Mouse (Mus musculus) CD4-positive, CD25-positive, alpha-beta regulatory T cell, adult 2 months (primary cell): ENCODE data around the gene Slc6a1.
A peak's percentile ranks its signal among the peaks of the same experiment; 100 is the strongest.

Experiments used
- DNase-seq: peaks from one replicate; pipeline ENCODE4 v3.0.0-alpha.2; 2012; ENCODE audit warnings: low read depth, low spot score

The Slc6a1 gene

GRCm38 (mm10) chr6:114282469-114283277 lies at the start of gene Slc6a1:
Gene Slc6a1 (plus strand): TSS chr6:114282635.
- no peak for DNase-seq

- no peak for DNase-seq
Measured at GRCm38 (mm10) chr6:114238892-114239644, 43.4 kb upstream of the Slc6a1 start.

DNA sequence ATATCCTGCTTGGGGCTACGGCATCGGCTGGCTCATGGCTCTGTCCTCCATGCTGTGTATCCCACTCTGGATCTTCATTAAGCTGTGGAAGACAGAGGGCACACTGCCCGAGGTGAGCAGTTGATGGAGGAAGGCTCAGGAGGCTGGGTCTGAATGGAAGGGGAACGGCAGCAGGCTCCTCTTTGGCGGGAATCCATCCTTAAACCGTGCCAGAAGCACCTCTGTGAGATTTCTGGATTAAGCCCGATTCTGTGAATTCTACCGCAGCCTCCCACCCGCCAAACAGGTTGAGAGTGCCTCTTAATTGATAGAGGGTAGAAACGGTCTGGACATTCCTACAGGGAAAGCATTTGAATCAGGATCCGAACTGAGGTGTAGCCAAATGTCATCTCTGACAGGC lies 36.8 kb upstream of the Slc6a1 start:
- no peak for DNase-seq

DNA sequence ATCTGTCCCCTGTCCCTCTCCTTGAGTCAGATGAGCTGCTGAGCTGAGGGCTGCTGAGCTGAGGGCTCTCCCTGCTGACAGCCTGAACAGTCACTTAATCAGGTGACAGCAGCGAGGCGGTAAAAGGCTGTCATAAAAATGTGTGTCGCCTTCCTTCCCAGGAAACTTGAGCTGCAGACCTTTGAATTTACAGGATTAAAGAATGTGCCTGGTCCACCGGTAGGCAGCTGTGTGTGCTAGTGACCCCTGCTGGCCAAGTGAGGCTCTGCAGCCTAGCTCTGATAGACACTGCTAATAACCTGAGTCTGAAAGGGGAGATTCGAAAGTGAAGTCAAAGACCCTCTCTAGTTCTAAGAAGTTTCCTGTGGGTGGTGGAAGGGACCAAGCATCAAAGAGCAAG lies 32.1 kb upstream of the Slc6a1 start:
- DNase-seq = peak; percentile 67

GRCm38 (mm10) chr6:114254927-114255326 lies 27.5 kb upstream of the Slc6a1 start:
- DNase-seq = no peak

GRCm38 (mm10) chr6:114257762-114258361 lies 24.6 kb upstream of the Slc6a1 start:
- DNase-seq = no peak

DNA sequence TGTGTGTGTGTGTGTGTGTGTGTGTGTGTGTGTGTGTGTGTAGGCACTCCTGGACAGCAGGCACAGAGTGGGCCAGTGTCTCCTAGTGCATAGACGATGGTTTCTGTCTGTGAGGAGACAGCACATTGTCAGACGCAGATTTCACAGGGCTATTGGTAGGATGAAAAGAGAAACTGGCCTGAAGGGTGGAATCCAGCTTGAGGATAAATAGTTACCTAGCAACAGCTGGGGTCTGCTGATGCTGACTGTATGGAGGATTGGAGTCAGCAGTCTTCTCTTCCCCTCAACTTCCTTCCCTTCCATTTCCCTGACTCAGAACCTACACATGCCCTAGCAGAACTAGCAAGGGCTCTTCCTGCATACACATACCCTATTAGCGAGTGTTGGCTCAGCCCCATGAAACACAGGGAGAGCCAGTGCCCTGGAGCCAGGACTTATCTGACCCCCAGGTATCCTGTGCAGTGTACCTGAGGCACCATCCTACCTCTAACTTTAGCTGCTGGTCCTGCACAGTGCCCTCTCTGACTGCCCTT lies 23.7 kb upstream of the Slc6a1 start:
- DNase-seq = no peak

GRCm38 (mm10) chr6:114261609-114262008 lies 20.8 kb upstream of the Slc6a1 start:
- no peak for DNase-seq

DNA sequence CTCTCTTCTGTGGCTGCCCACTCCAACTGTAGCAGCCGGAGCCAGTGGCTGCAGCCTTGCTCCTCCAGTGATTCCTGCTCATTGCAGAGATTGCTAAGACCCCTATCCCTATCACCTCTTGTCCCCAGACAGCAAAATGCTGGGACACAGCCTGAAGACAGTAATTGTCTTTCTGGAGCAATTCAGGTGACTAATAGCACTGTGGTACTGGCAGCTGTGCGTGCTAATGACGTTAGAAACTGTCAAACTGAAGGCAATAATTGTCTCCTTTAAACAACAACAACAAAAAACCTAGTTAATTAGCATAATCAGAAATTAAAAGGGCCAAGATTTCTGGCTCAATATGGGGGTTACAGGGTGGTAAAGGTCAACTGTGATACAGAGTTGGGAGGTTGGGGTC lies 18.4 kb upstream of the Slc6a1 start:
- no peak for DNase-seq

GRCm38 (mm10) chr6:114264426-114264825 lies 18.0 kb upstream of the Slc6a1 start:
- no peak for DNase-seq

DNA sequence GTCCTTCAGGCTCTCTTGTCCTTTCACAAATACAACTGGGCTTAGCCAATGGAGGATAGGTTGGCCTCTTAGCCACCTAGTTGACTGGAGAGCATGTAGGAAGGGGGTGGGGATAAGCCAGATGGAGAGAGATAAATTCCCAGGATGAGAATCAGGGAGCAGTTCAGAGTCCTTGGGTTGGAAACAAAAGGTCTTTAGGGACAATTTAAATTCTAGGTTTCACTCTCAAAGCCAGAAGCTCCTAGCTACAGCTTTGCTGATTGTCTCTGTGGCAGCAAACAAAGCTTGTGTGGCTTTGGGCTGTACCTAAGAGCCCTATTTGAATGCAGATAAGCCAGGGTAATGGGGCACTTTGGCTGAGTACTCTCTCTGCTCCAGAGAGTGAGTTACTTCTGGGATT lies 16.2 kb upstream of the Slc6a1 start:
- no peak for DNase-seq

GRCm38 (mm10) chr6:114267979-114268378 lies 14.5 kb upstream of the Slc6a1 start:
- no peak for DNase-seq

GRCm38 (mm10) chr6:114269589-114269988 lies 12.8 kb upstream of the Slc6a1 start:
- no peak for DNase-seq

DNA sequence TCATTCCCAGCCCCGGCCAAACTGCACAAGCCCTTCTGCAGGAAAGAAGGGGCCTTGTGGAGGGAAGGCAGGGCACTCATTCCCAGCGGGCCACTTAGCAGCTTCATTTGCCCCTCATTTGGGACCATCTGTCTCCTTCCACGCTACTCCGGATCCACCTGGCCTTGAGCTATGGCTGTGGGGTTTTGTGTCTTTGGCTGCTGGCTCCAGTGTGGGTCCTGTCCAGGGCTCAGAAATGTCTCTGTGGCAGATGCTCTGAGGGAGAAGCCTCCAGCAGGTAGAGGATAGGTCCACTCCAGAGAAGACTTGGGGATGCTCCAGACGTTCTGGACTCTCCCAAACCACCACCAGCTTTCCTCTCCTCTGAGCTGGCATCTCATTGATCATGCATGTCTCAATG lies 11.6 kb upstream of the Slc6a1 start:
- no peak for DNase-seq

GRCm38 (mm10) chr6:114272279-114272678 lies 10.2 kb upstream of the Slc6a1 start:
- DNase-seq = no peak

GRCm38 (mm10) chr6:114273997-114274728 lies 8.3 kb upstream of the Slc6a1 start:
- no peak for DNase-seq

- no peak for DNase-seq
Measured at GRCm38 (mm10) chr6:114275800-114276199, 6.6 kb upstream of the Slc6a1 start.

DNA sequence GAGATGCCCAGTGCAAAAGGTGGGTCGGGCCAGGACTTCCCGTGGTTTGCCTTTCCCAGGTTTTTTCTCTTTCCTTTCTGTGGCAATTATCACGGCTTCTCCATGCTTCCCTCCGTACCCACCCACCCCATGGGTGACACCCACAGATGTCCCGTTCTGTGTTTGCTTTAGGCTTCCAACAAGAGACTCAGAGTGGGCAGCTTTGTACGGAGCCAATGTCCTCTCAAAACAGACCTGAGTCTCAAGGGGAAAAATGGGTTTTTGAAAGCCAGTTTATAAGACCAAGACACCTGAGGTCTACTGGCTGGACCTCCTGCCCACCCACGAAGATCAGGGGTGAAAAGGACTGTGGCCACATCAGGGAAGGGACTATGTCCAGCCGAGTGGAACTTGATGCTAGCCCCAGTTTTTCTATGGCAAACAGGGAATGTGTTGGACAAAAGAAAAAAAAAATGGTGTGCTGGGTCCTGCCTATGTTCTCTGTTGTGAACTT lies 889 bp downstream of the Slc6a1 start:
- DNase-seq = no peak

- no peak for DNase-seq
Measured at GRCm38 (mm10) chr6:114283927-114284703, 1.7 kb downstream of the Slc6a1 start.

- DNase-seq = no peak
Measured at GRCm38 (mm10) chr6:114285424-114285823, 3.0 kb downstream of the Slc6a1 start.

- no peak for DNase-seq
Measured at GRCm38 (mm10) chr6:114289106-114289505, 6.7 kb downstream of the Slc6a1 start.
